Mouse (Mus musculus): Measurements from ENCODE around the gene Gpr61.

DNA sequence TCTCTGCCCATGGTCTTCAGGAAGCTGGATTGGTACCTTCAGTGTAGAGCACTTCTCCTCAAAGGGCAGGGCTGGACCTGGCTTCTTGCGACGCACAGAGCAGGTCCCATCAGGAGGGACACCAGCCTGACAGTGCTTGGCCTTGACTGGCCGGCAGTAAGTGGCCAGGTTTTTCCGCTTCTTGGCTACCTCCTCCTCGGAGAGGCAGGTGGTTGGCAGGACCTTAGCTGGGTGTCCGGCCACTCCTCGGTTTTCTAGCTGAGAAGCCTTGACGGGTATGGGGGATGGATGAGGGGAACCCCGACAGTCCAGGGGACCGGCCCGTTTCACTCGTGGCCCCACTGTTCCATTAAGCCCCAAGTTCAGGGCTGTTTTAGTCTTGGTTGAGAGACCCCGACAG lies 48.5 kb upstream of the Gpr61 start:
- TF ChIP-seq CTCF (conservative IDR thresholded peaks at IDR 0.05 in 1 of 2, IDR thresholded peaks at IDR 0.05 in 1 of 2; ENCODE audit: low read depth in 2 of 2, low read length in 2 of 2) (no peak), USF1 (IDR thresholded peaks at IDR 0.05; ENCODE audit: low read depth, low read length) (no peak)

Measured in CH12.LX (cell line).